Mouse (Mus musculus): Measurements from ENCODE around the gene Fbxl18.

DNA sequence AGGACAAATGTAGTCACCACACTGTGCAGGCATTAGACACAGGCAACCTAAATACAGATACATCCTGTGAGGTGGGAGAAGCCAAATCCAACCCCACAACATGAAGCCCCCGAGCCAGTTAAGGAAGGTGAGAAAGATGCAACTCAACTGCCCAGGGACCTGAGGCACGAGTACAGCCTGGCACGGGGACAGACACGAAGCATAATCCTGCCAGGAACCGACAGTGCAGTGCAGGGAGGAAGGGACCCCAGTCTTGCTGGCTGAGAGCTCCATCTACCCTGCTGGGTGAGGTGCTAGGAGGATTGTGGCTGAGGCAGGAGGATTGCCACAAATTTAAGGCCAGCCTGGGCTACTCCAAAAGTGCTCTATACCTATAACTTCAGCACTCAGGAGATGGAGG is 18.3 kb downstream of the Fbxl18 start:
- no peak for TF ChIP-seq CTCF (IDR thresholded peaks at IDR 0.05; ENCODE audit: insufficient read depth, low read length)
- TF ChIP-seq POLR2A (IDR thresholded peaks at IDR 0.05; ENCODE audit: borderline replicate concordance, extremely low read depth, low read depth, low read length): no peak

Data from lung, adult 2 months (tissue).